Mouse (Mus musculus): ENCODE results near the gene Olfr1386.
"Not testable (repeated sequence)": the region's sequence is repeated elsewhere in the genome, so short reads cannot be mapped to it uniquely, and the experiment has no call there.

The Olfr1386 gene

GRCm38 (mm10) chr11:49464746-49465145 lies at the start of gene Olfr1386:
Olfr1386 (plus strand) TSS chr11:49465046.
- not testable (repeated sequence) for DNase-seq (ENCODE audit: low spot score in 2 of 2)

- DNase-seq (ENCODE audit: low spot score in 2 of 2), result no peak
Measured at GRCm38 (mm10) chr11:49422767-49423166, 42.1 kb upstream of the Olfr1386 start, which contains the start of gene Olfr1389. Olfr1389 (plus strand) TSS chr11:49423067.

- DNase-seq (ENCODE audit: low spot score in 2 of 2), result no peak
Measured at GRCm38 (mm10) chr11:49425257-49425927, 39.5 kb upstream of the Olfr1386 start.

- no peak for DNase-seq (ENCODE audit: low spot score in 2 of 2)
Measured at GRCm38 (mm10) chr11:49429641-49430040, 35.2 kb upstream of the Olfr1386 start.

GRCm38 (mm10) chr11:49436411-49436810 lies 28.4 kb upstream of the Olfr1386 start, which contains the start of gene Olfr1388:
Olfr1388 (plus strand) TSS chr11:49436624.
- DNase-seq (ENCODE audit: low spot score in 2 of 2), result no peak

- DNase-seq (ENCODE audit: low spot score in 2 of 2), result no peak
Measured at GRCm38 (mm10) chr11:49455043-49455442, 9.8 kb upstream of the Olfr1386 start, which contains the start of gene Olfr1387. Olfr1387 (plus strand) TSS chr11:49455343.

GRCm38 (mm10) chr11:49485973-49486372 lies 21.1 kb downstream of the Olfr1386 start:
- DNase-seq (ENCODE audit: low spot score in 2 of 2), result no peak

GRCm38 (mm10) chr11:49488770-49489169 lies 23.9 kb downstream of the Olfr1386 start, which contains the start of gene Olfr1385:
Olfr1385 (plus strand) TSS chr11:49489070.
- not testable (repeated sequence) for DNase-seq (ENCODE audit: low spot score in 2 of 2)

- DNase-seq (ENCODE audit: low spot score in 2 of 2), result no peak
Measured at GRCm38 (mm10) chr11:49518086-49518485, 53.2 kb downstream of the Olfr1386 start.

- DNase-seq (ENCODE audit: low spot score in 2 of 2), result no peak
Measured at GRCm38 (mm10) chr11:49519348-49519747, 54.5 kb downstream of the Olfr1386 start, which contains the start of gene Olfr1383. Olfr1383 (plus strand) TSS chr11:49519648.
